Mouse (Mus musculus): Measurements from ENCODE around the gene Cog5.

Gene Cog5

DNA sequence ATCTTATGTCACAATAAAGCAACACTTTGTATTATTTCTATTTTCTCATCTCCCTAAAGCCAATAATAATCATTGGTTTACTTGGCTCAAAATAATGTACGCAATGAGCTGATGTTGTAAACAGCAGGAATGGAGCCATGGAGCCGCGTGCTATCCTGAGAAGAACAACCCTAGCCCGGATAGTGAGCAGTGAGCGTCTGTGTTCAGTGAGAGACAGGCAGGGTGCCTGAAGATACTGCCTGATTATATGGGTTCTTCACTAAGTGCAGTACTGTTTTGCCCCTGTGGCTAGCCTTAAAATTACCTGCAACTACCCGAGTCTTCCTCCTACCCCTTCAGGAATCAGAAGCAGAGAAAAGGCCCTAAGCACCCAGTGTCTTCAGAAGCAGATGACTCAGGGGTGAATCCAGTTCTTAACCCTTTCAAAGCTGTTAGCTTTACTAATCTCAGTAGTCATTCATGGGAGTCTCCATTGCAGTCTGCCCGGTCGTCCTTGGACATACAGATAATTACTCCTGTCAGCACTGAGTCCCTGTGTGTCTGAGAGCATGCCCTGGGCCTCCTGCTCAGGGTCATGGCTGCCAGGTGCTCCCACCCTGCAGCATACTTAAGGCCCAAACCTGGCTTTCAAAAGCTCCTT lies 240.5 kb downstream of the Cog5 start:
- no peak for DNase-seq (ENCODE audit: low spot score)

DNA sequence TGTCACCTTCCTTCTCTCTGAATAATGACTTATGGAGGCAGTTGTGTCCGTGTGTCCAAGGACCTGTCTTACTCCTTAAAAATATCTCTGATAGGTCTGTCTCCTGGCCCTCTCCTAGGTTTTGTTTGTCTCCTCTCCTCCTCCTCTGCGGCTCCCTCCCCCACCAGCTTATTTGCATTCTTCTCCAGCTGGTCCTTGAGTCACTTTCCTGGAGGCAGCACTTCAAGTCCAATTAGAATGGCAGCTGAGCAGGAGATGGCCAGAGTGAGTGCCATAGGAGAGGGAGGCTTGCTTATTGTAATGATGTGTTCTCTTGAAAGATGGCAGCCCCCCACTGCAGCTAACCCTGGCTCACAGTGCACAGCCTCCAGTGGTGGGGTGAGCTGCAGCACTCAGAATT lies 241.2 kb downstream of the Cog5 start:
- DNase-seq (ENCODE audit: low spot score), result peak; percentile 58

- no peak for DNase-seq (ENCODE audit: low spot score)
Measured at GRCm38 (mm10) chr12:31896295-31896694, 241.6 kb downstream of the Cog5 start.

DNA sequence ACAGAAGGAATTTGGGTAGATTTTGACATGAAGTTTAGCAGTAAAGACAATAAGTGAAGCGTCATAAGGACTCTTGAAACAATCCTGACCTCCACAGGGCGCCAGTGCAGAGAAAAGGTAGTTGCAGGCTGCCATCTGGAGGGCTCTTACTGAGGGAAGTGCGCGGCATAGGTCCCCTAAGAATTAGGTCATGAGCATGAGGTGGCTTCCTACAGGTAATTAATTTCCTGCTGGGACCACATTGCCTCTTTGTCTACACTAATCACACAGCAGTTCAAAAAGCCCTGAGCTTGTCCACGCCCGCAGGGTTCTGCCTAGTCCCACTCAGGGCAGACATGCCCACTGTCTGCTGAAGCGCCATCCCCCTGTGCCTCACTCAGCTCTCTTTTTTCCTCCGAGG lies 242.3 kb downstream of the Cog5 start:
- DNase-seq (ENCODE audit: low spot score), result peak; percentile 55

GRCm38 (mm10) chr12:31897456-31897855 lies 242.8 kb downstream of the Cog5 start:
- no peak for DNase-seq (ENCODE audit: low spot score)

DNA sequence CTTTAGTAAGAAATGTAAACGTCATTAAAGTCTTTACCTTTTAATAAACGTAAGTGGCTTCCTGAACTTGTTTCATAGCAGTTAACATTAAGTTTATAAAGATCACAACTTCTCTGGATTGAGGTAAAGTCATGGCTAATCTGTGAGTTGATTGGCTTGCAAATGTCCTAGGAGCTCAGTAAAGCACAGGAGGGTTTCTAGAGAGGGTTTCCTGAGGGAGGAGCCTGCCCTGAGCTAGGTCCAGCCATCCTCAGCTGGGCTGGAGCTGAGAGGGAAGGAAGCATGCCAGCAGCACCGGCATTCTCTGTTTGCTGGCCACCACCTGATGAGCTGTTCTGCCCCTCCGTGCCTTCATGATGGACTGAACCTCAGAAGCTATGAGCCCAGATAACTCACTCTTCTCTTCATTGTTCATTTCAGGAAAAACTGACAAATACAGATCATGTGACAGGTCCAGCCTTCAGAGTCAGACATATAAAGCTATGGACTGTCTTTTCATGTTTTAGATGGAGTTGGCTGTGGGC lies 245.8 kb downstream of the Cog5 start:
- DNase-seq (ENCODE audit: low spot score), result no peak

DNA sequence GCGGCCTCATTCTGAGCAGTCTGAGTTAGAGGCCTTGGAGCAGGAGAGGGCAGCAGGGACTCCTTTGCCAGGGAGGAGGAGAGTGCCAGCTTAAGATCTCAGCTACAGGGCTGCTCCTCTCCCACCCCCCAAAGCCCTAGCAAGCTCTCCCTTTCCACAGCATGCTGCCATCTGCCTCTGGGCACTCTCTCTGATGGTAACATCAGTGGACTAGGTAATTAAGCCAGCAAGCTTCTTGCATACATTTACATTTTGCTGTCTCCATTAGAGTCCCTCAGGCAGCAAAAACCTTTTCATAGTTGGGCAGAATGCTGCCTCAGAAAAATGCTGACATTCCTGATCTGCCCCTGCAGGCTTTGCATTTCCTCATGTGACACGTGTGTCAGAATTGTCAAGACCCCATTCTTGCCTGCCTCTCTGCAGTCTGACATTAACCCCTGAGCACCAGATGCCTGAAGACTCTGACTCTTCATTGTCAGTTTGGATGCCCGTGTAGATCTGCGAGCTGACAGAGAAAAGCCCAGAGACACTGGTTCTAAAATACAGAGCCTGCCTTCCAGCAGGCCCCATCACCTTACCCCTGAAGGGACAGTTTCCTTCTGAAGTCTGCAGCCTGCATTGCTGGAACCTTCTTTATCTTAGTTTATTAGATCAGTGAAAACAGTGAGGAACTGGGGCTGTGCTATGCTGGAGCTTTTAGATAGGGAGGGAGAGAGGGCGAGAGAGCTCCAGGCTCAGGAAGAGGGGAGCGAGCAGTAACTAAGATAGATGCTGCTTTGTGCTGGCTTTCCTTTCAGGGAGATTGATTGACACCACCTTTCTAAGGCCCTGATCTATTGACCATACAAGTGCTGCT lies 251.3 kb downstream of the Cog5 start:
- no peak for DNase-seq (ENCODE audit: low spot score)

DNA sequence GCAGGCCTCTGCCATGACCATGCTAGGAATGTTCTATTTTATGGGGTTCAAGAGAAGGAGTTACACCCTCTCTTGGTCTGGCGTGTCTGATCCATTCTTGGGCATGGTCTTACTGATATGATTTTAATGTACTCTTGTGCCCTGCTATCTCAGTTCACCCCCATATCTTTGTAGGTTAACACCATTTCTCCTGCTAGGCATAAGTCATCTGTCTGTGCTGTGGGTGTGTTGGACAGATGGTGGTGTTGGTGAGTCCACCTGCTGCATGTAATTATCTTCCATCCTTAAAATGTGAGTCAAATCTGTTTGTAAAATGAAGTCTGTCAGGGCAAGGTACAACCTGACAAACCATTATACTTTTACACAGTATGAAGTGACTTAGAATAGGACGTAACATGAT lies 252.8 kb downstream of the Cog5 start:
- no peak for DNase-seq (ENCODE audit: low spot score)

GRCm38 (mm10) chr12:31912966-31913551 lies 258.4 kb downstream of the Cog5 start:
- no peak for DNase-seq (ENCODE audit: low spot score)

DNA sequence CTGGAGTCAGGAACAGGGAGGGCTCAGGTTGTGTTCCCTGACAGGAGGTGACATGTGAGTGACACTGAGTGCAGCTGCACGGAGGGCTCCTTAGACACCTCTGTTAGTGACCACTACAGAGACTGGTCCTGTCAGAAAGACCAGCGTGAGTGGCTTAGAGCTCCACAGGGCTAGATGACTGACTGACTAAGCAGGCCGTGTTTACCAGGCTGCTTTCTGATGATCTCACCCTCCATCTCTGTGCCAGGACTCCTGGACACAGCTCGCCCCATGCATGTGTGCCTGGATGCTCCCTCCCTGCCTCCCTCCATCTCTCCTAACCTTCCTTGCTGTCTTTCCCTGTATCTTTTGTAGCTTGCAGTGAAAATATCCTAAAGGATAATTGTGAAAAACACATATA lies 258.9 kb downstream of the Cog5 start:
- no peak for DNase-seq (ENCODE audit: low spot score)

DNA sequence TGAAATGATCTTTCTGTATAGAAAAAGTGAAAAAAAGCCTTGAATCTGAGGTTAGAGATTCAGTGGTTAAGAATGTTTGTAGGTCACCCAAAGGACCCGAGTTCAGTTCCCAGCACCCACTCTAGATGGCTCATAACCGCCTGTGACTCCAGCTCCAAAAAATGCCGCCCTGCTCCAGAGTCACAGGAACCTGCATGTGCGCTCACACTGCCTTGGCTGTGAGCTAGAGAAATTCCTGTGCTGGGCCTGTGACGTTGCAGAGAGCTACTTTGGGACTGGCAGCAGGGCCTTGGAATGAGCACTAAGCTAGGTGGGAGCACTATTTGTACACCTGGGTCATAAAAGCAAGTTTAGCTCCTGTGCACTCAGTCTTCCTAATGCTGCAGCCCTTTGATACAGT lies 262.0 kb downstream of the Cog5 start:
- no peak for DNase-seq (ENCODE audit: low spot score)

- DNase-seq (ENCODE audit: low spot score), result no peak
Measured at GRCm38 (mm10) chr12:31917245-31917644, 262.6 kb downstream of the Cog5 start.

- no peak for DNase-seq (ENCODE audit: low spot score)
Measured at GRCm38 (mm10) chr12:31920464-31921405, 266.1 kb downstream of the Cog5 start.

DNA sequence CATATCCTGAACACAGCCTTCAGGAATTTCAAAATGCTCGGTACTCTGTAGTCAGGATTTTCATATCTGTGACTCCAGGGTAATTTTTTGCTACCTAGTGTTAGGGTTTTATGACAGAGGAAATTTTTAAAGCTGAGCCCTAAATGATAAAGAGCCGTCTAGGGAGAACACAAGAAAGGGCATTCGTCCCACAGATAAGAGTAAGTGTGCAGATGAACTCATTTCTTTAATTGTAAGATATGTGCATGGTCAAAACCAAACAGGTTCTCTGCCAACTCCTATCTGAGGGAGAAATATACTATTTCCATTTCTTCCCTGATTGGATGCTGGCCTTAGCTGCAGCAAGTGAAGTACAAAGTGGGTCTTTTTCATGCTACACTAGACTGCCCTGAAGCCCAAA lies 269.5 kb downstream of the Cog5 start:
- no peak for DNase-seq (ENCODE audit: low spot score)

DNA sequence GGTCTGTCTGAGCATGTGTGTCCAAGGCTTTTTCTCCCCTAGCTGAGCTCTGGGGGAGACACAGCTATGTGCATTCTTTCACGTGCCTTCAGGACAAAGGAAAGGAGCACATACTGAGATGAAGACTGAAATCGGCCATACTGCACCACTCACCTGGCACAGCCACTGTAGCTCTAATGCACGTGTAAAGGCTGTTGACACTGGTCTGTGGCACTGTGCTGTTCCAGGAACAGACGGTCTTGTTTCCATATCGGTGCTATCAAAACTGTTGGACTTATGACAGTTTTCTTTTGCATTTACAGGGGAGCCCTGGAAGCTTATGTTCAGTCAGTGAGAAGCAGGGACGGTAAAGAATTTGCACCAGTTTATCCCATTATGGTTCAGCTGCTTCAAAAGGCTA lies 270.7 kb downstream of the Cog5 start:
- DNase-seq (ENCODE audit: low spot score), result no peak

DNA sequence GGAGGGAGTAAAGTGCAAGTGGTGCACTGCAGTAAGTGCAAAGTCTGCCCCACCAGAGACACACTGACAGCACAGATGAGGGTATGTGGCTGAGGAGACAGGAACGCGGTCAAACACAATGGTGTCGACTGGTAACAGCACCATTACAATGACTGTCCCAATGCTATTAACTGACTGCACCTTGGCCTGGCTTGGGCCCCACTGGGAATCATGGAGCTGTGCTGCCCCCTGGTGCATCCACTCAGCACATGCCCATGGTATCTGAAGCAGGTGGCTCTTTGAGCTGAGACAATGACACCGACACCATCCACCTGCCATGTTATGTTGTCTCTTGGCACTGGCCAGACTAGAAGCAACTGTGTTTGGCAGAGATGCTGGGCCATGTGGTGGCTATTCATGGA lies 272.0 kb downstream of the Cog5 start:
- peak; percentile 71 for DNase-seq (ENCODE audit: low spot score)

DNA sequence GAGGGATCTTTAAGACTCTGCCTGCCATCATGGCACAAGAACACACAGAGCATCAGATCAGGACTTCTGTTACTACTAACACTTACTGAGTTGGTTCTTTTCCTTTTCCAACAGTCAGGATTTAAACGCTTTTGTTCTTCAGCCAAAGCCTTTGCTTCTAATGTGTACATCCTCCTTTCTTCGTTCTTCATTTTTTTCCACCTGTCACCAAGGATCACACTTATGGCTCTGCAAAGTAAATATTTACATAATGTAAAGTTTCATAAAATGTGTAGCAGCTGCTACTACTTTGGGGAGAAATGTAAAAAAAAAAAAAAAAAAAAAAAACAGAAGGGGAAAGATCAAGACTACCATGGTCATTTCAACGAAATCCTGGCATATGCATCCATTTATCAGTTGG lies 273.8 kb downstream of the Cog5 start:
- DNase-seq (ENCODE audit: low spot score), result no peak

DNA sequence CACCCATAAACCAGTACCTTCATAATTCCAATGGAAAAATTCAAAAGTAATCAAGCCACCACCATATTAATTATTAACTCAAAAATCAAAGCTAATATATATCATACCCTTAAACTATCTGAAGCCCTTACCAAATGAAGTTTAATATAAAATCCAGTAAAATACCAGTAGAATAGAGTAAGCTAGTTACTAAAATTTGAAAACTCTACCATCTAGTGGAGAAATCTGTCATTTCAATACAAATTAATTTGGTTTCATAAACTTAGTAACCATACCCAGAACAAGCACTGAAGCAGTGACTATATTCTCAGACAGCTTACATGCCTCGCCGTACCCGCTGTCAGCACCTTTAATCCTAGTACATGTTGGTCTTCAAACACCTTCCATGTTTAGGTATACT lies 277.1 kb downstream of the Cog5 start:
- no peak for DNase-seq (ENCODE audit: low spot score)

DNA sequence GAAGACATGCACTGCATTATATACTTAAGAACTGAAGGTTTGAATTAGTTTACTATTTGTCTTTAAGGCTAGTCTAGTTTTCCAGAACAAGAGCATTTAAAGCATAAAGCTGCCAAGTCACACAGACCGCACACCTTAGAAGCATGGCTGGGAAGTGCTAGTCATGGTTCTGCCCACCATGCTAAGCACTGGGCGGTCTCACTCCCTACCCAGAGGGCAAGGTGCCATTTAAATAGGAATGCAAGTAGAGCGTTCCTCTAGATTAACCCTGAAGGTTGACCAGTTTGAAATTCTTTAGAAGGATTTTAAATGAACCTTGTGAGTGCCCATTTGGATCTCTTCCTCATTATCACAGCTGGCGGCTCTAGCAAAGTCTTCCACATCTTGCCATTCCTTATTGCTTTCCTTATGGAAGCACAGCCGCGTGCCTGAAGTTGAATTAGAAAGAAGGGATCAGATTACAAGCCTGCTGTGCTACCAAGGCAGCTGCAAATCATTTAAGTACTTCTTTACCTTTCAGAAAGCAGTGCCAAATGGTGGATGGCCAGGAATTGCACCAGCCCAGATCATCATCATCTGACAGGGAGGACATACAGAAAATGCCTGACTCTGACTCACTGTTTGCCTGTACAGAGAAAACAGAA lies 282.1 kb downstream of the Cog5 start:
- DNase-seq (ENCODE audit: low spot score), result peak; percentile 61

DNA sequence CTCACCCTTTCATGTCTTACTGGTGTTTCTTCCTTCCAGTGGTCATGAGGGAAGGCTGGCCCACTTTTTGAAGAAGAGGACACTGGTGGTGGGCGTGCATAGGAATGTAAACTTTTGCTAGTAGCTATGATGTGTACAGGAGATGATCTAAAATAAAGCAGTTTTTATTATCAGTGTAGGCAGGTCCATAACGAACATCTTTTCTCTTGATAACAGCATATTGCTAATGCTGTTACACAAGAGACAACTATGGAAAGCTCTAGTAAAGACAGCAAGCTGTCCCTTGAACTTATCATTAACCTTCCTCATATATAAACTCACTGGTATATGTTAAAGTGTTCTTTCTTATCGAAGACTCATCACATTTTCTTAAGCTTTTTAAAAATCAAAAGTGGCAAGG lies 282.9 kb downstream of the Cog5 start:
- DNase-seq (ENCODE audit: low spot score), result no peak

DNA sequence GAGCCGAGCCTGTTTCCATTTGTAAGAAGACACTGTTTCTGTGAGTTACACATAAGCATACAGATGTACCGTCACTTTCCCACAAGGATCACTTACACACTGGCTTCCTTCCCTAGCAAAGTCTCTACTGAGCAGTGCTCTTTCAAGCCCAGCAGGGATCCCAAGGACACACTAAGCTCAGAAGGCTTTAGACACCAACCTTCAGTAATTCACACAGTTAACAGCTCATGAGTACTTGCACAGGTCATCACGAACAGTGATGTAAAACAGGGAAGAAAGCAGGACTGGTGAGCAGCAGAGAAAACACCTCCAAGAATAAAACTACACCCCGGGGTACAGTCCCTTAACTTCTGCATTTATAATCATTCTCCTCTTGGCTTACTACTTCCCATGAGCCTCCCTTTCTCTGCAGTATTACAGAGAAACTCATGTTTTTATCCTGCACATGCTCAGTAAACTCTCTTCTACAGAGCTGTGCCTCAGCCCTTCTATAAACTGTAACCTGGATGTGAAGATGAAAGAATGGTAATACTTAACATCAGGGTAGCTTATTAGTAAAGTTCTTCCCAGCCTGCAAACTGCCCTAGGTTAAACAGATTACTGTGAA lies 283.8 kb downstream of the Cog5 start:
- DNase-seq (ENCODE audit: low spot score), result no peak
